Mouse (Mus musculus) myocyte (in vitro differentiated cells): Measurements from ENCODE around the gene Kmt5c.

Experiments
- MYOD1 ChIP-seq, 3 experiments: IDR thresholded peaks; one replicate each; pipeline ENCODE4 v1.6.1; 2011; ENCODE audit warnings: control low read depth in 2 of 3, low read depth in 2 of 3, mild to moderate bottlenecking in 2 of 3, moderate library complexity in 1 of 3; ENCODE audit not compliant: insufficient read length in 2 of 3, control insufficient read depth in 1 of 3
- MYOG ChIP-seq, 3 experiments: IDR thresholded peaks; one replicate each; pipeline ENCODE4 v1.6.1; 2011; ENCODE audit warnings: control low read depth in 2 of 3, low read depth in 2 of 3, mild to moderate bottlenecking in 2 of 3; ENCODE audit not compliant: insufficient read length in 2 of 3, control insufficient read depth in 1 of 3, insufficient read depth in 1 of 3
- POLR2A ChIP-seq: IDR thresholded peaks from one replicate; pipeline ENCODE4 v1.6.1; 2011; ENCODE audit warnings: low read depth, mild to moderate bottlenecking, control low read depth, moderate library complexity; ENCODE audit not compliant: insufficient read length
- REST ChIP-seq: IDR thresholded peaks from one replicate; pipeline ENCODE4 v1.6.1; 2011; ENCODE audit warnings: mild to moderate bottlenecking, control low read depth, moderate library complexity; ENCODE audit not compliant: insufficient read depth, insufficient read length
- TCF3 ChIP-seq: IDR thresholded peaks from one replicate; pipeline ENCODE4 v1.6.1; 2011; ENCODE audit warnings: low read depth, control low read depth; ENCODE audit not compliant: insufficient read length

DNA sequence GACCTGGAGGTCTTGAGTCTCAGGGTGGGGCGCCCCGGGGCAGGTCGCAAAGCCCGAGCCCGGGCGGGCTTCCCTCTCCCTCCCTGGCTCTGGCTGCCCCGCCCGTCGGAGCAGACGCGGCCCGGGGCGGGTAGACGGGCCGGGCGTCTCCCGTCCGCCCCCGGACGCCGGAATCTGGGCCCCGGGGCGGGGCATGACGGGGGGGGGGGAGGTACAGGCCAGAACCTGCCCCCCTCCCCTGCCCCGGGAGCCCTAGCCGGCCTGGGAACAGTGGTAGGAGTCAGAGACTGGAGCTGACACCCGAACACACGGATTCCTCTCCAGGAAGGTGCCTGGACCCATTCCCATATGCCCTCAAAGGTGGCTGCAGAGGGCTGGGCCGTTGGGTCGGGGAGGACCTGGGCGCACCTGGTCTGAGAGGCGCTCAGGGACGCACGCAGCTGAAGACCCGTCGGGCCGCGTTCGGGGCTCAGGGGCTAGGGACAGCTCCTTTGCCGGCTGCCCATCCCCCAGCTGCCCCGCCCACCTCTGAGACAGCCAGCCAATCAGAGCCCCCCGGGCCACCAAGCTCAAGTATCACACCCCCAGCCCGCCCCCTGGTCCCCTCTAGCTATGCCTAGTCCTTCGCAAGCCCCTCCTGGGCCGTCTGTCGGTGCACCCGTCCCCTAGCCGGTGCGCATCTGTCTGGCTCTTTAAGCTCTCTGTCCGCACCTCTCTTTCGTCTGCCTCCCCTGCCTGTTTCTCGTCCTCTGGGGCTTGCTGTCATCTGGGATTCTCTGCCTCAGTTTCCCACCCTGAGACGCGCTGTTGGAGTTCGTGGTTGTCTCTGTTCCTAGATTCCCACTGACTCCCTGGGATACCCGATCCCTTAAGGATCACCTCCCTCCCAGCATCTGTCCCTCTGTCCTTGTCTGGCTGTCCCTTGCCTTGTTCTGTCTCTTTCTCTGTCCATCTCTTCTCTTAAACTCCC, 37.2 kb downstream of the Kmt5c start:
- TF ChIP-seq POLR2A (peak; percentile 50), MYOG (IDR thresholded peaks at IDR 0.05; ENCODE audit: control insufficient read depth in 1 of 3, insufficient read depth in 1 of 3, insufficient read length in 2 of 3, low read depth in 2 of 3) (no peak), MYOD1 (IDR thresholded peaks at IDR 0.05; ENCODE audit: control insufficient read depth in 1 of 3, insufficient read length in 2 of 3, low read depth in 2 of 3) (no peak), TCF3 (no peak), REST (no peak)
